Mouse (Mus musculus): ENCODE measurements around the gene Utp3. TPM values are rescaled to one million over a fixed set of nuclear protein-coding genes. Genes with fewer than 3 reads are reported as not detected.
A peak's percentile ranks its signal among the peaks of the same experiment; 100 is the strongest.
"Not testable (repeated sequence)": the region's sequence is repeated elsewhere in the genome, so short reads cannot be mapped to it uniquely, and the experiment has no call there.

Utp3 gene
- total RNA-seq (2014; fragmentation: Nextera tagmentation) (59.1 and 76.3 TPM in 2 replicates), total RNA-seq (2017) (70.4 and 72.5 TPM in 2 replicates)

- peak; percentile 99 for ATAC-seq (replicated peaks; ENCODE audit: low FRiP score, low TSS enrichment, poor library complexity, severe bottlenecking)
Observed at GRCm38 (mm10) chr5:88554086-88554886, at the start of gene Utp3. Gene Utp3, plus strand, starts transcription at chr5:88554462.

DNA sequence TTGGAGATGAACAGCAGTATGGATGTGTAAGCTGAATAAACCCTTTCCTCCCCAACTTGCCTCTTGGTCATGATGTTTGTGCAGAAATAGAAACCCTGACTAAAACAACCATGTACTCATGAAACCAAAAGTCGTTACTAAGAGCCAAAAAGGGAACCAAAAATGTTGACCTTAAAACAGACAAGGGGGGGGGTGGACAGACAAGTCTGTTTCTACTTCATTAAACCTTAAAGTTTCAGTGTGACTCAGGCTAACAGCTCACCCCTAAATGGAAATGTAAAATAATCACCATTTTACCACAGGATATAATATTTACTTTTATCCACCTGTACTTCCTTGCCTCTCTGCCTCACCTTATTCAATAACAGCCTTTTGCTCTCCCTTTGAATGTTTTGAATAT lies 45.7 kb upstream of the Utp3 start:
- ATAC-seq (replicated peaks; ENCODE audit: low FRiP score, low TSS enrichment, poor library complexity, severe bottlenecking), result no peak

GRCm38 (mm10) chr5:88508990-88509389 lies 45.3 kb upstream of the Utp3 start:
- no peak for ATAC-seq (replicated peaks; ENCODE audit: low FRiP score, low TSS enrichment, poor library complexity, severe bottlenecking)

DNA sequence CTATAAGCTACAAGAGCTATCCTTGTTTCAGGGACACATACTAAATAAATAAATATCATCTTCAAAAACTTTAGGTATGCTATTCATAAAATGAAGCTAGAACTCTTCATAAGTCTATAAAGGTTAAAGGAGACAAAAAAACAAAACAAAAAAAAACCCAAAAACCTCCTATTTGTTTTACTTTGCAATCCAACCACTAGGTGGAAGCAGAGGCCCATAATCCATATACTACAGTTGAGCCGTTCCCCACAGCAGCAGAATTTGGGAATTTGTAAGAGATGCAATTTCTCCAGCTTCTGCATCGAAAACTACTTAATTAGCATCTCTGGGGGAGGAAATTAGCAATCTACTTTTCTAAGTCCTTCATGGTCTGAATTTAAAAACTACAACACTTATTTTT lies 35.0 kb upstream of the Utp3 start:
- peak; percentile 71 for ATAC-seq (replicated peaks; ENCODE audit: low FRiP score, low TSS enrichment, poor library complexity, severe bottlenecking)

DNA sequence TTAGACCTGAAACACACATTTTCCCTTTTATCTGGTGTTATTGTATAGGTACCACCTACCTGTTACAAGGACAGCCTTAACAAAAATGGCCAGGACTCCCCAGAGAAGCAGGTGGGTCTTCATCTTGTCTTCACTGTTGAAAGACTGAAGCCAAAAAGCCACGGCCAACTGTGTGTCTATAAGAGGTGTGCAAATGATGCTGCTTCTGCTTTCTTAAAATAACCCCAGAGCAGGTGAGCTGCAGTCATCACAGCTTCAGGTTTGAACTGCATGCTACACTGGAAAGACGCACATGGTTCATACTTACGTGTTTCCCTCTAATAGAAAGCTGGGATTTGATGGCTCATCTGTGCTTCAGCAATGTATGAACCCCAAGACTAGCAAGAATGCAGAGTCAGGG lies 26.6 kb upstream of the Utp3 start, which contains the start of gene Jchain:
Gene Jchain, minus strand, starts transcription at position 235 of the 400 bp plus-strand sequence.
- ATAC-seq (replicated peaks; ENCODE audit: low FRiP score, low TSS enrichment, poor library complexity, severe bottlenecking), result no peak

GRCm38 (mm10) chr5:88530908-88531307 lies 23.4 kb upstream of the Utp3 start:
- no peak for ATAC-seq (replicated peaks; ENCODE audit: low FRiP score, low TSS enrichment, poor library complexity, severe bottlenecking)

DNA sequence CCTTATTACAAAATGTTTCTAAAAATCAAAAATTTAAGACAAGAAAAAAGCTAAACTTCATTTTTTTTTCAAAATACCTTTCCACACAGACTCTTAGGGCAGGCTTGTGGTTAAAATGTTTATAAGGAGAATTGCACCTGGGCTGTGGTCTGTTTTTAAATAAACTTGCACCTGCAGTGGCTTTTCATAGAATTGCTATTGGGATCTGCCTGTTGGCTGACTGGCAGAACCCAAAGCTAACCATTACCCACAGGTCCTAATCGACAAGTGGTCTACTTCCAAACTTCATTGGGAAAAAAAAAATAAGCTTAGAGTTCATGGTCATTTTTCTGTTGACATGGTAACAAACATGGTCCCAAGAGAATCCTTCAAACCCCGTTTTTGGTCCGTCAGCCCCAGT lies 19.6 kb upstream of the Utp3 start:
- ATAC-seq (replicated peaks; ENCODE audit: low FRiP score, low TSS enrichment, poor library complexity, severe bottlenecking), result no peak

DNA sequence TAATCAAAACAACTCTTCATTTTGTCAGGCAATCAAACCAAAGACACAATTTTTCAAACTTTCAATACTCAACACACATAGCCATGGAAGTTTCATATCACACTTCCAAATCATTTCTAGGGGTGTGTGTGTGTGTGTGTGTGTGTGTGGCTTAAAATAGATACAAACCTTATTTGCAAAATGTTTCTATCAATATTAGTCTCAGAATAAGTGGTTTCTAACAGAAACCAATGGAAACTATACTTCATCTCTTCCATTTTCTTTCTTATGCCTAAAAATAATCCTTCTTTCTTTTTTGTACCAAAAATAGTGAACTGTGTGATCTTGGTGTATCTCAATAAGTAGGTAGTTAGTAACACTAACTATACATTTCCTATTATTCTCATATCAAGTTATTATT lies 13.4 kb upstream of the Utp3 start:
- no peak for ATAC-seq (replicated peaks; ENCODE audit: low FRiP score, low TSS enrichment, poor library complexity, severe bottlenecking)

DNA sequence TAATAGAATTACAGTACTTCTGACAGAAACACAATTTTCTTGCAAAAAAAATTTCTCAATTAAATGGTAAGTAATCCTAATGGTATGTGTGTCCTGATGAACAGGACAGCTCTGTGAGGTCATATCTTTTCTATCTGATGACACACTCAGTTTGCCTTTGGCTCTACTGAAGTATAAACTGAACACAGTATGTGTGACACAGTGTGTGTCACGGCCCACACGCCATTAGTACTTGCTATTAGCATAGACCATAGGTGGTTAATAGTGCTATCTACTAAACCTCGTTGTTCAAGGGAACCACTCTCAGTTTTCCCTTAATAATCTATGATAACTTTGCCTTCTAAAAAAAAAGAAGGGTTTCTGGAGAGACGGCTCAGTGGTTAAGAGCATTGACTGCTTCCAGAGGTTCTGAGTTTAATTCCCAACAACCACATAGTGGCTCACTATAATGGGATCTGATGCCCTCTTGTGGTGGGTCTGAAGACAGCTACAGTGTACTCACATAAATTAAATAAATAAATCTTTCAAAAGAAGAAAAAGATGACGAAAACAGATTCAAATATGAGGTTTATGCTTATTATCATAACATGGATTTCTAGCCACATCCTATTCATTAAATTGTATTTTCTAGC lies 11.5 kb upstream of the Utp3 start:
- peak; percentile 59; the same call in 1 of the 2 replicates for ATAC-seq (replicated peaks; ENCODE audit: low FRiP score, low TSS enrichment, poor library complexity, severe bottlenecking)

GRCm38 (mm10) chr5:88544411-88544810 lies 9.9 kb upstream of the Utp3 start:
- not testable (repeated sequence) for ATAC-seq (replicated peaks; ENCODE audit: low FRiP score, low TSS enrichment, poor library complexity, severe bottlenecking)

- no peak for ATAC-seq (replicated peaks; ENCODE audit: low FRiP score, low TSS enrichment, poor library complexity, severe bottlenecking)
Observed at GRCm38 (mm10) chr5:88545536-88545935, 8.7 kb upstream of the Utp3 start.

GRCm38 (mm10) chr5:88553271-88554085 lies 784 bp upstream of the Utp3 start:
- ATAC-seq (replicated peaks; ENCODE audit: low FRiP score, low TSS enrichment, poor library complexity, severe bottlenecking), result peak; percentile 77

DNA sequence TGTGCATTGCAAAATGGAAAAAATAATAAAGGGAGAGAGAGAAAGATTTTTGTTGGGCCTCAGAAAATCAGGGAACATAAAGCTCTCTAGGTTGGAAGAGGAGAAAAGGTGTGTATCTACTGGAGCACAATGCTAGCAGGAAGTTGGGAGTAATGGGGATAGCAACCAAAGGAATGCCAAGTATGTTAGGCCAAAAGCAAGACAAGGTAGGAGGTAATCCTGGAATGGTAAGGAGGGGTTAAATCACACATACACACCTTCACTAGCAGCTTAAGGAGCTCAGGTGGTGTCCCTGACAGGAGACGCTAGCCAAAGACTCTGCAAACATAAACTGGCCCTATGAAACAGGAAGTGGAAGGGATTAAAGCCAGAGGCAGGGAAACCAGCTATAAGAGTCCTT lies 4.7 kb downstream of the Utp3 start:
- no peak for ATAC-seq (replicated peaks; ENCODE audit: low FRiP score, low TSS enrichment, poor library complexity, severe bottlenecking)

DNA sequence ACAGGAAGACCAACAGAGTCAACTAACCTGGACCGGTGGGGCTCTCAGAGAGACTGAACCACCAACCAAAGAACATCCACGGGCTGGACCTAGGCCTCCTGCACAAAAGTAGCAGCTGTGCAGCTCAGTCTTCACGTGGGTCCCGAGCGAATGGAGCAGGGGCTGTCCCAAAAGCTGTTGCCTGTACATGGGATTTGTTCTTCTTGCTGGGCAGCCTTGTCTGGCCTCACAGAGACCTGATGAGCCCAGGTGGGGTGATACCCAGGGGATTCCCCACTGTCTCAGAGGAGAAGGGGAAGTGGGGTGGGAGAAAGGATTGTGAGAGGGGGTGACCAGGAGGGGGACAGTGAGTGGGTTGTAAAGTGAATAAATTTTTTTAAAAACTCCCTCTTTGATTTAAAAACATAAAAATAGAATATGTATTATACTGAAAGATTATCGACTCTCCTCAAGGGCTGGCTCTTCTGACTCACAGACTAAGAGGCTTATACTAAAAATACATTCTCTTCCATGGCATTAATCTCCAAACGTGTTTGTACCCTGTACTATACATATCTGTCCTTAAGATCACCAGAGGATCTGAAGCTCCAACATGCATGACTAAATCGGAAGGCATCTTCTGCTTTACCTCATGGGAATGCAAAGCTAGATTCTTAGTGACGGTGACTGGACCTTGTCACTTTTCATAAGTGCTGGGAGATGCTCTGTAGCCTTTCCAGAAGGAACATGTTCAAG lies 7.0 kb downstream of the Utp3 start:
- no peak for ATAC-seq (replicated peaks; ENCODE audit: low FRiP score, low TSS enrichment, poor library complexity, severe bottlenecking)

- ATAC-seq (replicated peaks; ENCODE audit: low FRiP score, low TSS enrichment, poor library complexity, severe bottlenecking), result no peak
Observed at GRCm38 (mm10) chr5:88562863-88563780, 8.9 kb downstream of the Utp3 start.

DNA sequence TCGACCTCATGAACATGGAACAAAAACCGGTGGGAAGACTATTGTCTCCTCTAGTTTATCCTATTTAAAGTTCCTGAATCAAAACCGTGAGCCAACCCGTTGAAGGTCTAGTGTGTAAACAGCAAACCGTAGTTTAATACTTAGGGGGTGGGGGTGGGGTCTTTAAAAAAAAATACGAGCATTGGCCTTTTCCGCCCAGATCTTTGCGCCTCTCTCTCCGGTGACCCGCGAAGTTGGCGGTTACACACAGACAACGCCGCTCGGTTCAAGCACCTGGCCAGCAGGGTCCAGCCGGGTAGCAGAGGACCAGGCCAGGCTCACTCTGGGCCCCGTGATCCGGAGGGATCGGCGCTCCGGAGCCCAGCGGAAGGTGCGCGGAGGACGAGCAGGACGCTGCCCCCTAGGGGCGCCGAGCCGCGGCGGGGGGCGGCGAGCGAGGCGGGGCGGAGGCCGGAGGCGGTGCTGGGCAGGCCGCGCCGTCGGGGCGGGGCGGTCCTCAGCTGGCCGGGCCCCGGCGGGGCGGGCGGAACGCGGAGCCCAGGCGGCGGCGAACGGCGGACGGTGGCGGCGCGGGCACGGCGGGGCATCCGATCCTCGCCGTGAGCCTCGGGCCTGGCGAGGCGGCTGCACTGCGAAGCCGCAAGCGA lies 10.4 kb downstream of the Utp3 start, which contains the start of gene Rufy3:
Gene Rufy3, plus strand, starts transcription at position 540 of the 647 bp plus-strand sequence.
- ATAC-seq (replicated peaks; ENCODE audit: low FRiP score, low TSS enrichment, poor library complexity, severe bottlenecking), result peak; percentile 52

DNA sequence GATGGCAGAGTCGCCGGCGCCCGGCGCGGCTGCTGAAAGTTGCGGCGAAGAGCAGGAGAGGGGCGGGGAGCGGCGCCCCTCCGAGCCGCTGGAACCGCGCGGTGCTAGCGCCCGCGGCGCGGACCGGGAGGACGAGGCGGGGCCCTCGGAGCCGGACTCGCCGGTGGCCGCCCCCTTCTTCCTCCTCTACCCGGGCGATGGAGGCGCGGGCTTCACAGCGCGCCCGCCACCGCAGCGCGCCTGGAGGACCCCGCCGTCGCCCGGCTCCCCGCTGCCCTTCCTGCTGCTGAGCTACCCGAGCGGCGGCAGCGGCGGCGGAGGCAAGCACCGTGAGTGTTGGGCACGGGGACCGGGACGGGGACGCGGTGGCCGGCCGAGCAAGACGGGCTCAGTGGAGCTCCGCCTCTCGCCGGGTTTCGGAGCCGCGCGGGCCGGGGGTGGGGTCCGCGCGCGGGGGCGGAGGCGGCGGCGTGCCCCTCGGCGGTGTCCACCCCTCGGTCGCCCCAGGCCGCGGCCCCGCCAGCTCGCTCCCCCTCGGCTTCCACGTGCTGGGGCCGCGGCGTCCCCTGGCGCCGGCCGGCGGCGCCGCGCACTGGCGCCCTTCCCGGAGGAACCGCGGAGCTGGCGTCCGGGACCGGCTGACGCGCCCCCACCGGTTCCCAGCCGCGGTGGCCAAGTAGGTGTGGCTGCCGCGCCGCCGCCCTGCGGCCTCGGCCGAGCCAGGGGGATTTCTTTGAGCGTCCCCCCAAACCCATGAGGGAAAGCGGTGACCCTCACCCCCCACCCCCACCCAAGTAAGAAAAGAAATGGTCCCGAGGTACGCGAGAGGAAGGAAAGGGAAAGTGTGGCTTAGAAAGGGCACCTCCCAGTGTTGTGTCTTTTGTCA lies 11.1 kb downstream of the Utp3 start:
- ATAC-seq (replicated peaks; ENCODE audit: low FRiP score, low TSS enrichment, poor library complexity, severe bottlenecking), result 0 out of 2 replicates have a peak, but pooled peaks have one; percentile 17
